Mouse (Mus musculus) heart, adult 11 months (tissue): Measurements from ENCODE around the gene Hmga1.

Source experiments
- DNase-seq: peaks from one replicate; pipeline ENCODE4 v3.0.0; 2022

Gene Hmga1

GRCm38 (mm10) chr17:27561809-27562526, 5.7 kb downstream of the Hmga1 start:
- peak; percentile 95 for DNase-seq

GRCm38 (mm10) chr17:27563771-27564244, 7.5 kb downstream of the Hmga1 start:
- DNase-seq: peak; percentile 94

DNA sequence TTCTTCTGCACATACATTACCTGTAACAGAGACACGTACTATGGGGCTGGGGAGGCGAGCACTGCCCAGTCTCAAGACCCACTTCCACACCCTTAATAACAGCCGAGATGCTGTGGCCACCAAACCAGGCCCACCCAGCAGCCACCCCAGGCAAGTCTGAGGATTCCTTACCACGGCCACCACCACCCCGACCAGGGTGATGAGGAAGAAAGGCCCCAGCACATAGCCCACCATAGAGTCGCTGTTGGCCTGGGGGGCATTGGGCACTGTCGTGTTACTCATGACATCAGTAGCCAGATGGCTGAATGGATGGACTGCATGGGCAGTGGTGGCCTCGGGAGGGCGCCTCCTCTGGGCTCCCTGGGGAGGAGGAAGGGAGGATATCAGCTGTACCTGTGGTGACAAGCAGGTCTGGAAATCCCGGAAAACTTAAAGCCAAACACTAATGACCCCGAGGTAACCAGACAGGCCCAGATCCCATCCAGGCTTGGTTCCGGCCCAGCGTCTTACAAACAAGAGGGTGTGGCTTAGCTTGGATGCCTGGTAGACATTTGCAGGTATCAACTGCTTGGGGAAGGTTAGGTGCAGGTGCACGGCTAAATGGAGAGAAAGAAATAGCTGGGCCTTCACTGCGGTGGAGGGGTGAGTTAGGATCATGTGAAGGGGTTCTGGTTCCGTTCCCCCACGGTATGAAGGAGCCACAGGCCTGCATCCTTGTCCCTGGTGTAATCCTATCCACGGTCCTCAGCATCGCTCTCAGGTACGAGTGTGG, 8.3 kb downstream of the Hmga1 start:
- DNase-seq: peak; percentile 95

DNA sequence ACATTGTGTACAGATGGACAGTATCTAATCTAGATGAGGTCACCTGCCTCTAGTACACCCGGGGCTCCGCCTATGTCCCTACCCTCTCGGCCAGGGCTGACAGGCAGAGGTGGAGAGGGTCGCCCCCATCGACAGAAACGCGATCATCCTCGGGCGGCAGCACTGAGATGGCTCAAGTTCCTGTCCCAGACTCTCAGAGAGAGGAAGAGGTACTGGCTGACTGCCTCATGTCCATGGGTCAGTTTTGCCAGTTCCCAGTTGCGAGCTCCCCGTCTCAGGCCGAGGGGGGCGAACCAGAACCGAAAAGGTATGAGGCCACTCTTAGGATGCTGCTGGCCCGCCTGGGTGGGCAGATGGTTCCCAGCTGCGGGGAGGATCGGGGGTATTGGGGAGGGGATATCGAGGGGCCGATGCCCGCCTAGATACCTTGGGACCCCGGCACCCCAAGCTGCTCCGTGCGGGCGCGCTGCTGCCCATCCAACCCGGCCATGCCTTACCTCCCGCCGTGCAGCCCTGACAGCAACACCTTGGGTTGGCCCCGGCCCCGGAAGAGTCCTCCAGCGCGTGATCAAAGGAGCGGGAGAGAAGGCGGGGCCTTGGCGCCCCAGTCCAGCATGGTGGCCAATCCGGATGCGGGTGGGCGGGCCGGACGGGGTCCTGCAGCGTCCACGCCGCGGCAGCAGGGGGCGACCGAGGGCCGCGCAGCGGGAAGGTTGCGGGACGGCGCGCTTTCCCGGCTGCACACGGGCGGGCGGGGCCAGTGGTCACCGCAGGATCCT, 9.1 kb downstream of the Hmga1 start, which contains the start of gene AI413582:
TSS of gene AI413582 (minus strand) at position 594 of the 779 bp plus-strand sequence.
- DNase-seq: peak; percentile 100

GRCm38 (mm10) chr17:27565942-27566267, 9.6 kb downstream of the Hmga1 start:
- DNase-seq: no peak

DNA sequence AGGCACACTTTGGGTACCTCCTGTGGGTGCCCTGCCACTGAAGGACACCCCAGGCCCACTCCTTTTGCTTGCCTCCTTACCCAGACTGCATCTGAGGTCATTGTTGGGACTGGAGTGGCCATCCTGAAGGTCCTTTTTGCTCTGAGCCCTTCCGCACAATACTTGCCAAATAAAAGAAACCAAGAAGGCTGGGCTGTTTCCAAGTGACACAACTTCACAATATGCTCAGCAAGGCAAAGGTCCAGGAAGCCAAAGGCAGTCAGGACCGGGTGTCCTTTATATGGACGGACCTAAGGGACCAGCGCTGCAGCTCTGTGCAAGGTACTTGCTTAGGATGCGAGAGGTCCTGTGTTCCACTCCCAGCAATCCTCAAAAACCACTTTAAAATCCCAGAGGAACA, 11.9 kb downstream of the Hmga1 start:
- DNase-seq: peak; percentile 89

DNA sequence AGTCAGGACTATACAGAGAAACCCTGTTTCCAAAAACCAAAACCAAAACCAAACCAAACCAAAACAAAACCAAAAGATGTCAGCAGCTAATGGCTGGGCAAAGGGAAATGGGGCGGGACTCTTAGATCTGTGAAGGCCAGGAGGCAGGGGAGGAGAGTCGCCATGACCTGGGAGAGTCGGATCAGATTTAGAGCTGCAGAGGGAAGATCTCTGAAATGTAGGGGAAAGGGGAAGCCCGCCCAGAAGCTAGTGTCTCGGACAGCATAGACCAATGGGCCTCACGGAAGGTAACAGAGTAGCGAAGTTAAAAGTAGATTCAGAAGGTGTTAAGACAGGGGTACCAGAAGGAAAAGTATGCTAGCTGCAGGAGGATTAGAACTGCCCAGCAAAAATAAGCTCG, 15.0 kb downstream of the Hmga1 start:
- DNase-seq: peak; percentile 93

- peak; percentile 94 for DNase-seq
These were observed 17.5 kb downstream of the Hmga1 start for GRCm38 (mm10) chr17:27573772-27574320.

- peak; percentile 98 for DNase-seq
These were observed 18.3 kb downstream of the Hmga1 start for GRCm38 (mm10) chr17:27574470-27575115.

GRCm38 (mm10) chr17:27575116-27575776, 18.9 kb downstream of the Hmga1 start:
- DNase-seq: peak; percentile 90

GRCm38 (mm10) chr17:27576056-27576455, 19.8 kb downstream of the Hmga1 start:
- no peak for DNase-seq

- peak; percentile 91 for DNase-seq
These were observed 21.2 kb downstream of the Hmga1 start for GRCm38 (mm10) chr17:27577468-27577867.

DNA sequence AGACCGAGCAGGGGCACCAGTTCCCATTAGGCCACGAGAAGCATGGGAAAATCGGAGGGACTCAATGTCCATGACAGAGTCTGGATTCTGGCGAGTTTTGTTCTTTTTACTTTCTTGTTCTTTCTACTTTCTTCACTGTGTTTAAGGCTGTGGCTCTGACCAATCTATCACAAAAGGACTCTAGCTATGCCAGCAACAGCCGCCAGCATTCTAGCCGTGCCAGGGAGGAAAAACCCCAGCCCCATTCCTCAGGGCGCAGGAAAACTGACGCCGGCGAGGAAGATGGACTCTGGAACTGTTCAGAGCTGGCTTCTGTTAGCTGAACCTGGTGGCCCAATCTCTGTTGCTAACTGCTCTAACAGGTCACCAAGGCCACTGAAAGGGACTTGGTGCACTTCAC, 22.2 kb downstream of the Hmga1 start:
- DNase-seq: peak; percentile 92

DNA sequence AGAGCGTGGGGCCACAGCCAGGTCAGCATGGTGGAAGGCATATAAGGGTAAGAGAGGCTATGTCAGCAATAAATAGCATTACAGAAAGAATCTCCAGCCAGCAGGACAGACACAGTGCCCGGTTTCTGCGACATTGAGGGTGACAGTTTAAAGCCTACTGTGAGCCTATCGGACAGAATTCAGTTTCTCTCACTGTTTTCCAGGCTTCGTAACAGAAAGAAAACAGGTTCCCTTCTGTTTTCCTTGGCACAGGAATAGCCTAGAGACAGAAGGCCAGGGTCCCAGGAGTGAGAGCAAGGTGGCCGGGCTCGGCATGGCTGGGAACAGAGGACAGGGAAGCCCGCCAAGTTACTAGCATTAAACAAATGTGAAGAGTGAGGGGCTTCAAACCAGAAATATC, 23.5 kb downstream of the Hmga1 start:
- DNase-seq: no peak

DNA sequence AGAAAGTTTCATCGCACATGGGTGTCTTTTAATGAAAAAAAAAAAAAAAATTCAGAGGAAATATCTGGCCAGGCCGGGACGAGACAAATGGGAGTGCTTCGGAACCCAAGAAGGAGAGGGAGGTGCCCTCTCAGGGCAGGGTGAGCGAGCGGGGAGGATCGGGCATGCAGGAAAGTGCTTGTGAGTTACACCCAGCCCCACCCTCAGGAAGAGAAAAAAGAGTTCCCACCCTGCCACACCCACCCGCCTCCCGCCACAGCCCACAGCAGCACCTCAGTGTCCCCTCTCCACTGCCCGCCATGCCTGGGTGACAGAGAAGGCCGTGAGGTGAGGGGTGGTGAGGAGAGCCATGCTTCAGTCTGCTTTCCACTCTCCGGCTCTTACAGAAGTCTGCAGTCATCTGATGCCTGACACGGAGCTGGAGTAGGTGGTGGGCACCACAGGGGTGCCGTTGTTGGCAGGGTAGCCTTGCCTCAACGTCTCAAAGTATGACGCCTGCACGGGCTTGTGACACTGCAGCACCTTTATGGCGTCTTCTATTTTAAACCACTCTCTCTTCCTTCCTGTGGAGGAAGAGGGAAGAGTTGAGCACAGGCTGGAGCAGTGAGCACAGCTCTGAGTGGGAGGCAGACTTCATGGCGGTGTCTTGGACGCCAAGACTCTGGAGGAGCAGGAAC, 24.2 kb downstream of the Hmga1 start:
- peak; percentile 90 for DNase-seq

DNA sequence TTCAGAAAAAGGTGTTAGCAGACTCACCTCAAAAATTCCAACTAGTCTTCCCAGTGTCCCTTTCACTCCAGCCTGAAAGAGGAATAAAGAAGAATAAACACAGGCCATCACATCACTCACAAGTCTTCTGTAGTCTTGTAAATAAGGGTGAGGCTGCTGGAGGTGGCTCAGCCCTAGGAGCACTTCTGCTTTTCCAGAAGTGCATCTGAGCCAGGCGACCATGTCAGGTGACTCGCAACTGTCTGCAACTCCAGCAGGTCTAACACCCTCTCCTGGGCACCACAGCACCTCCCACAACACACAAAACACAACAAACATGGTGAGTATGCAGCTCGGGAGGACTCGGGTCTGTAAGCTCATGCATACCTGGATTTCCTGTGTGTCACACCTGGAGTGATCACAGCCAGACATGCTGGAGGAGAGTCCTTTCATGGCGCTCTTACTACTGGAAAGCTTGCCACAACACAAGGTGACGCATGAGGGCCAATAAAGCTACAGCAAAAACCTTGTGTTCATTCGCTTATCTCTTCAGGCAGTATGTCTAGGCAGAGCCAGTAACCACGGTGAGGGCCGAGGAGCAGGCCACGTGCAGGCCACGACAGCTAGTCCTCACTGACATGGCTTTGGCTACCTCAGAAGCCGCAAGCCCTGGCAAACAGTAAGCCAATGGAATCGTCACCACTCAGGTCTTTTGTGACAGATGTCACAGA, 27.0 kb downstream of the Hmga1 start:
- no peak for DNase-seq

GRCm38 (mm10) chr17:27586661-27587060, 30.4 kb downstream of the Hmga1 start:
- DNase-seq: peak; percentile 95

- DNase-seq: peak; percentile 97
These were observed 31.0 kb downstream of the Hmga1 start for GRCm38 (mm10) chr17:27587252-27587651.

GRCm38 (mm10) chr17:27588231-27588630, 31.9 kb downstream of the Hmga1 start:
- no peak for DNase-seq

DNA sequence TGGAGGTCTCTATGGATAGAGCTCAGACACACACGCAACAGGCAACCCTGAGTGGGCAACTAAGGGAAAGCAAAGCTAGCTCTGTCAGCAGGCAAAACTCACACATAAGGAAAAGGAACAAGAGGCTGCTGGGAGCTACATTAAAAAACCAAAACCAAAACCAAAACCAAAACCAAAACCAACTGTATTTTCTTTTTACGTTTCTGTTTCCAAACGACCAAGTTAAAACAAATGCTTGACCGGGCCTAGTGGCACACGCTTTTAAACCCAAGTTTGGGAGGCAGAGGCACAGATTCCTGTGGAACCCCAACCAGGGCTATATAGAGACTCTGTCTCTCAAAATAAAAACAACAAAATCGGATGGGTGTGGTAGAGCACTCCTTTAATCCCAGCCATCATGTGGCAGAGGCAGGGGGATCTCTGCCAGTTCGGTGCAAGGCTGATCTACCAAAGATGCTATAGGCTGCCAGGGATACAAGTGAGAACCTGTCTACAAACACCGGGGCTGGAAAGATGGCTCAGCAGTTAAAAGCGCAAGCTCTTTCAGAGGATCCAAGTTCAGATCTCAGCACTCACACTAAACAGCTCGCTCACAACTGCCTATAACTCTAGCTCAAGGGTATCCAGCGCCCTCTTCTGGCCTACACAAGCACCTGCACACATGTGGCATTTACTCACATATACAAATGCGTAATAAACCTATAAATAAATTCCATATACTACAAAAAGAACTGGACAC, 35.7 kb downstream of the Hmga1 start:
- no peak for DNase-seq
